In the genomic region with DNA sequence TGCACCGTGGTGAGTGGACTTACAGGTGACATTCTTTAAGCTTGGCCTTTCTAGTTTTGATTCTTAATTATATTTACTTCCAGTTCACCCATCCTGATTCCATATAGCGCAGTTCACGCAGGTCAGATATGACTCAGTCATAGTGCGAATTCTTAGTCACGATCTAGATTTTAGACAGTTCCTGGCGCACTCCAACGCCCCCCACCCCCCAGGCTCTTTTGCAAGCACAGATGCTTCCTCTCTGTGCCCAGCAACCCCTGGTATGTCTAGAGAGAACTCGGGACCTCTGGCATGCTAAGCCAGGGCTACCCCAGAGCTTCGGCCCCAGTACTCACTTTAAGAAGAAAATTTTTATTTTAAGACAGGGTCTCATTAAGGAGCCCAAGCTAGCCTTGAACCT, we compare ENCODE assay signal across 11 mouse cellular contexts.
"Had no signal": no experiment of that assay in that cellular context is flagged by ENCODE, and none has a peak within 500 bp of the region (broad histone marks: within the 10 kb centered on the region; RNA-seq: fewer than 3 reads in every experiment).

No protein-coding gene starts in this region.

- H3K9ac ChIP-seq: limb, embryonic 15.5 days; midbrain, embryonic 15.5 days; neural tube, embryonic 12.5 days had no signal

- H3K36me3 ChIP-seq: limb, embryonic 15.5 days; midbrain, embryonic 15.5 days; neural tube, embryonic 12.5 days had no signal

- H3K4me2 ChIP-seq: limb, embryonic 15.5 days; midbrain, embryonic 11.5 days; midbrain, embryonic 15.5 days; neural tube, embryonic 12.5 days had no signal

- ATAC-seq: intestine, embryonic 16.5 days; midbrain, embryonic 15.5 days had no signal

- H3K9me3 ChIP-seq: limb, embryonic 15.5 days; midbrain, embryonic 15.5 days; neural tube, embryonic 12.5 days had no signal

- H3K27me3 ChIP-seq: limb, embryonic 15.5 days; midbrain, embryonic 15.5 days; neural tube, embryonic 12.5 days had no signal

- H3K27ac ChIP-seq: left cerebral cortex, adult 2 months; limb, embryonic 15.5 days; midbrain, embryonic 15.5 days; neural tube, embryonic 12.5 days had no signal

- H3K4me3 ChIP-seq: left cerebral cortex, adult 2 months; limb, embryonic 15.5 days; megakaryocyte, embryonic 14.5 days; midbrain, embryonic 15.5 days; neural tube, embryonic 12.5 days had no signal

- DNase-seq: kidney, adult 2 months; kidney, postnatal 25 days; right cerebral cortex, postnatal 25 days; thymus, postnatal 36 days had no signal
